Mouse (Mus musculus) c-Kit-negative CD71-positive TER-119-positive erythroid progenitor cells, embryonic 14.5 days (primary cell): Measurements from ENCODE around the gene Tomm20l.
"Not testable (repeated sequence)": the region's sequence is repeated elsewhere in the genome, so short reads cannot be mapped to it uniquely, and the experiment has no call there.

Experiments
- DNase-seq: peaks from one replicate; pipeline ENCODE4 v3.0.0-alpha.2; 2013; ENCODE audit warnings: low read depth, low spot score

Tomm20l gene

GRCm38 (mm10) chr12:71111331-71111730, at the start of gene Tomm20l:
Gene Tomm20l (plus strand): TSS chr12:71111428.
- no peak for DNase-seq

DNA sequence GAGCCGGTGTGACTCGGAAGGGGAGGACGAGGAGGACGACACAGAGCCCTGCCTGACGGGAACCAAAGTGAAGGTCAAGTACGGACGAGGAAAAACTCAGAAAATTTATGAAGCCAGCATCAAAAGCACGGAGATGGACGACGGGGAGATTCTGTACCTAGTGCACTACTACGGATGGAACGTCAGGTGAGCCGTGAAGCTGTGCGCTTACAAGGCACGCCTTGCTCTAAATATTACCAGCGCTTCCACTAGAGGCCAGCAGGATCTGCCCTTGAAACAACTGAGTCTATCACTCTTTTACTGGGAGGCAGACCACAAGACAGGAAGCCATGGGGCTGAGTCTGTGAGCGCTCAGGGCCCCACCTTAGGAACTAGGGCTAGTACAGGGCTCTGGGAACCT, 41.4 kb upstream of the Tomm20l start:
- DNase-seq, result no peak

- no peak for DNase-seq
These were observed 39.2 kb upstream of the Tomm20l start for GRCm38 (mm10) chr12:71072048-71072447.

DNA sequence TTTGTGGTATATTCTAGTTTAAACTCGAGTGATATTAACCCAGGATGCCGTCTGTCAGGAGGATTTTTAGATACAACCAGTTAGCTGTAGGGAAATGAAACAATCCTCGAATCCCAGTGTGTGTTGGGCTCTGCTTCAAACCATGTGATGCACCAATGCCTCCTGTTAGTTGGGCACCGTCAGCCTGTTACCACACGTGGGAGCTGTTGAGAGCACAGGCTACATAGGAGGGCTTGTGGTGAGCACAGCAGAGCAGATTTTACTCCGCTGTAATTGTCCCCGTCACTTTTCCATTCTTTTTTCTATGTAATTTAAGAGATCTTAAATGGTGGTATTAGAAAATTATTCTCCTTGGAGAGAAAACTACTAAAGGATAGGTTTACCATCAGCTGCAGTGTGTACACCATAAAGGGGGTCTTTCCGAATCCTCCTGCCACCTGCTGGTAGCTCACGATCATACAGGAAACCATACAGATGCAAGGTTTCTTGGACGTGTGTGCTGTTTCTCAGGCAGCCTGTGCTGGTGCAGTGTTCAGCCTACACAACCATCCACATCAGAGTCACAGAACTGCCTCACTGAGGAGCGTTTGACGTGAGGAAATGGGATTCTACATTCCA, 38.0 kb upstream of the Tomm20l start:
- no peak for DNase-seq

DNA sequence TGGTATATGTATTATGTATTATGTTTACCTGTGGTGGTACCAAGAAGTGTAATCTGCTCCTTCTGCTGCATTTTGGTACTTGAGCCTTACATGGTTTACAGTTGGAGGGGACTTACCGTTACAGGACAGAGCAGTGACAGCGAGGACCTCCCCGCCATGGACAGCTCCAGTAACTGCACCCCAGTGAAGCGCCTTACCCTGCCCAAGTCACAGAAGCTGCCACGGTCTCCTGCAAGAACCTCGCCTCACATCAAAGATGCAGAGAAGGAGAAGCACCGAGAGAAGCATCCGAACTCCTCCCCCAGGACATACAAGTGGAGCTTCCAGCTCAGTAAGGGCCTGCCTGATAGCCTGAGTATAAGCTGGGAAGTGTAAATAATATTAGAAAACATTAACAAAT, 24.9 kb upstream of the Tomm20l start:
- no peak for DNase-seq

DNA sequence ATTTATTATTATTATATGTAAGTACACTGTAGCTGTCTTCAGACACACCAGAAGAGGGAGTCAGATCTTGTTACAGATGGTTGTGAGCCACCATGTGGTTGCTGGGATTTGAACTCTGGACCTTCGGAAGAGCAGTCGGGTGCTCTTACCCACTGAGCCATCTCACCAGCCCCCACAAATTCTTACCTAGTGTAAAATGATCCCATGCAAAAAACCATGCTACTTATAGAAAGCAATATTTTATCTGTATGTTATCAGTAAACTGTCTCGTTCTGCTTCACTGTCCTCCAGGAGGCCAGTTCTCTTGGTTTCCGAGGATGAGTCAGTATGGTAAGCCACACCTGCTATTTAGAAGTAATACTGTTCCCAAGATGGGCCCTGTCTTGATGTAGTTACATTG, 7.0 kb upstream of the Tomm20l start:
- not testable (repeated sequence) for DNase-seq

- DNase-seq, result no peak
These were observed 3.9 kb upstream of the Tomm20l start for GRCm38 (mm10) chr12:71107216-71107771.

DNA sequence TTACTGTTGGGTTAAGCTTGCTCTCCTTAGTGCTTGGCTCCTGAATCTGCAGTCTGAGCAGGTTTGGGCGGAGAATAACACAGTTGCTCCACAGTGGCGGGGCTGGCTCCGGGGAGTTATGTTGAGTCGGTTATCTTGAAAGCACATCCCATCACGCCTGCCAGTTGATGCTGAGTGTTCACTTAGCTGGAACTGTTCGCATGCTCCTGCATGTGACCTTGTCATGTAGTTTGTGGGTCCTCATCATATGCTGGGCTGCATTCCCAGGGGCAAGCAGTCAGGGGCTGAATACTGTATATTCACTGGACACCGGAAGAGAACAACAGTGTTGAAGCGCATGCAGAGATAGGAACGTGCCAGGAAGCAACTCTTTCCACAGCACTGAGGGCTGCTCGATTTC, 1.8 kb downstream of the Tomm20l start:
- no peak for DNase-seq

GRCm38 (mm10) chr12:71113675-71114288, 2.6 kb downstream of the Tomm20l start:
- no peak for DNase-seq

- DNase-seq, result no peak
These were observed 5.2 kb downstream of the Tomm20l start for GRCm38 (mm10) chr12:71116411-71116810.

- no peak for DNase-seq
These were observed 11.5 kb downstream of the Tomm20l start for GRCm38 (mm10) chr12:71122731-71123130.

DNA sequence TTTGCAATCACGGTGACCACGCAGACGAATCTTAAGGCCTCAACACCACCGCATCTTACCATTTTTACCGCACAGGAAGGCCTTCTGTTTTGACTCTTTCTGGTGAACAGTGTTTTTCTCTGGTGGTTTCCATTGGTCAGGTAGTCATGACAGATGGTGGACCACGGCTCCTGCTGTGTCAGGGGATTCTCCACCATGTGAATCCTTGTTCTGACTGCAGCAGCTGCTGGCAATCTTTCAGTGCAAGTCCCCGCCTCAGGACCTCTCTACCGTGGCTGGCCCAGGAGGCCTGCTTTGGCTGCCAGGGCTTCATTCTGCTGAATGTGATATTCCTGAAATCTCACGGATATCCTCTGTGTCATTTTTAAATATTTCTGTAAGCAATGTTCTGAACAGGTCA, 12.1 kb downstream of the Tomm20l start:
- DNase-seq, result no peak

DNA sequence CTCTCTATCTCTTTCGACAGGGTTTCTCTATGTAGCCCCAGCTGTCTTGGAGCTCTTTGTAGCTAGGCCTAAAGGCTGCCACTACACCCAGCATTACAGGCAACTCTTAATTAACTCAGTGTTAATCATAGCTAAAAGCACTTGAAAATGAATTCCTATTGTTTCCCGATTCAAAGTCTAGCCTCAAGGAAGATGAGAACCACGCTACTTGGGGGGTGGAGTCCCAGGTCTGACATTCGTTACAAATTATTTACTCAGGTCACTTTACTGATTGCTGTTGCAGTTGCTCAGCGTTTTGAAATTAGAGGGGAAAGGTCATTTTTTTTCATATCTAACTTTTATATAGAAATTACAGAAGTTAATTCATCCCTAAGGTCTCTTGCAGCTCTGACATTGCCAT, 24.4 kb downstream of the Tomm20l start:
- no peak for DNase-seq

DNA sequence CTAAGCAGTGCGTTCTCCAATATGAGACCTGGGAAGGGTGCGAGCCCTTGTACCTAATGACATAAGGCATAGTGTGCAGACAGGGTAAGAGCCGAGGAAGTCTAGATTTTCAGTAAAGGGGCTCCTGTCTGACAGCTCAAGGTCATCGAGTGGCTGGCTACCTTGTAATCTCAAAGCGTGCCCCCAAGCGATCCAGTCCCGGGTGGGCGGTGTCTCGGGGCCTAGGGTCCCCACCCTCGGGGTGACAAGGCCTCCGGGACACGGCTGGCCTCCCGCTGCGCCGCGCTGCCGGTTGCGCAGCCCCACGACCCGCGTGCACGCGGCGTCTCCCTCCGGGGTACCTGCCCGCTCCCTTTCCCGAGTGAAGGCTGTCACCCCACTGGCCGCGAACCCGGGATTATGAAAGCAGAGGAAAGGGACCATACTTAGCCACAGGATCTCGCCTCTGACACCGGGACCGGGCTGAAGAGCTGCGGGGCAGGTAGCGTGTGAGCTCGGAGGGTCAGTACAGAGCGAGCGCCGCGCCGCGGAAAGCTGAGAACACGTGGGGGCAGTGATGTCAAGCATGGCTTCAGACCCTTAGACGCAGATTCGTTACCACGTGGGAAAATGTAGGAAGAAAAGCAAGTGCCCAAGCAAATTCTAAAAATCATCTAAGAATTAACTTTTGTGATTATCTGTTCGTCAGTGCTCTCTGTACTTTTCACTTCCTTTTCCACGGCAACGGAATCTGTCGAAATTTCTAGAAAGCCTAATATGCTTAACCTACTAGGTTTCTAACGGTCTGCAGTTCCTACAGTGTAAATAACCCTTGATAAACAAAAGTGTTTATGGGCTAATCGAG, 25.1 kb downstream of the Tomm20l start, which contains the start of the genes Timm9 and 2700049A03Rik:
Gene Timm9, minus strand, starts transcription at position 555 of the 844 bp plus-strand sequence.
Gene 2700049A03Rik, plus strand, starts transcription at position 719 of the 844 bp plus-strand sequence.
- no peak for DNase-seq

DNA sequence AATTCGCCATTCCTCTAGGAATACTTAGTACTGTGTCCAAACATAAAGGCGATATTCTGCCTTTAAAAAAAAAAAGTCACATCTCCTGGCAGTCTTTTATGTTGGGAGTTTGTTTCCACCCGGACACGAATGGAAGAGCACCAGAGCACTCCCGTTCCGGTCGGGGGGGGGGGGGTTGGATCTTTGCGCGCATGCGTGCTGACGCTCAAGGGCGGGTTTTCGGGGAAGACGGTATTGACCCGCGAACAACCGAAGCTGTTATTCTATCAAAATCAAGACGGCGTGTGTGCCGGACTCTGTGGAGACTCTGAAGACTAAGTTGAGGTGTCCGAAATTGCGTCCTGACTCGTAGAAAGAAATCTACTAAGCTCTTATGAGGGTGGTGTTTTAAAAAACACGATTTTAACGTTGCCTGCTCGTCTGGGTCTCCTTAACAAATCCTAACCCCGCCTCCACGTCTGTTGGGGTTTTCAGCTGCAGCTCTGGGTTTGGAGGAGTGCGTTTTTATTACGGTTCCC, 25.8 kb downstream of the Tomm20l start:
- peak; percentile 93 for DNase-seq

DNA sequence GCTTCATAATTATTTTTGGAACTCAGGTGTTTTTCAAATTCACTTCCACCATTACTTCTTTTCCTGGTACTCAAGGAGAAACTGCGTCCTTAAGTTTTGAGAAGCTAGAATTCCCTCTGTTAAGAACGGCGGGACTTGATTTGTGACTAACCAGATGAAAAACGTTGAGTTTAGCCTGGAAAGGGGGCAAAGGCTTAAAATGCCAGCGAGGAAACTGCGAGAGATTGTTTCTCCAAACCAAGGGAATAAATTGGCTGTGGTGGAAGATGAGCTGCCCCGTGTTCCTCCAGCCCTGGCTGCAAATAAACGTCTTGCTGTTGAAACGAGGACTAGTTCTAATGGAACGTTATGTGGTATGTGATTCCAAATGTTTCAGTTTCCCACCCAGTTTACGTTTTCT, 26.5 kb downstream of the Tomm20l start:
- no peak for DNase-seq

GRCm38 (mm10) chr12:71139258-71139828, 28.1 kb downstream of the Tomm20l start:
- no peak for DNase-seq

- no peak for DNase-seq
These were observed 30.0 kb downstream of the Tomm20l start for GRCm38 (mm10) chr12:71141189-71141588.

DNA sequence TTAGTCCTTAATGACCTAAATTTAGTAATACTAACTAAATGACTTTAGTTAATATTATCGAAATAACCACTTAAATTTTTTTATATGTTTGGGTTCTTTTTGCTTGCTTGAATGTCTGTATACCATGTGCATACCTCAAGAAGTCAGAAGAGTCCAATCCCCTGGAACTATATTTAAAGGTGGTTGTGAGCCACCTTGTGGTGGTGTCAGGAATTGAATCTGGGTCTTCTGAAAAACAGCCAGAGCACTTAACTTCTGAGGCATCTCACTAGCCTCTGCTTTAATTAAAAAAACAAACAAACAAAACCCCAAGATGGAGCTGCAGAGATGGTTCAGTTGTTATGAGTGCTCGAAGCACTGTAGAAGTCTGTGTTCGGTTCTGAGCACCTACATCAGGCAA, 36.4 kb downstream of the Tomm20l start:
- no peak for DNase-seq

- no peak for DNase-seq
These were observed 37.6 kb downstream of the Tomm20l start for GRCm38 (mm10) chr12:71148801-71149200.

- DNase-seq, result no peak
These were observed 38.2 kb downstream of the Tomm20l start for GRCm38 (mm10) chr12:71149456-71149855.

DNA sequence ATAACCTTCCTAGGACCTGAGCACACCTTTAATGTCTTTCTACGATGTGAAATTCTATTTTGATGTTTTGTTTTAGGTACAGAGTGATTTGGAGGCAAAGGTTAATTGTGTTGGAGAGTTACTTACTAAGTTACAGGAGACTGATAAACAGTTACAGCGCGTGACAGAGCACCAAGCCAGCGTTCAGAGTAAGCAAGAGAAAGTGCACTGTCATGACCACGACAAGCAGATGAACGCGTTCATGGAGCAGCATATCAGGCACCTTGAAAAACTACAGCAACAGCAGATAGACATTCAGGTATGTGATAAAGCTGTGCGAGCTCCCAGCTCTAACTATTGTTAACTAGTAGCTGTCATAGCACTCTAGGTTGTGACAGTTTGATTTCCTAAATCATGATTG, 38.9 kb downstream of the Tomm20l start:
- DNase-seq, result no peak
